11 mouse cellular contexts compared by ENCODE assay signal in genomic region chr6:95006485-95006884, GRCm38 (mm10).
"Had no signal": no experiment of that assay in that cellular context is flagged by ENCODE, and none has a peak within 500 bp of the region (broad histone marks: within the 10 kb centered on the region; RNA-seq: fewer than 3 reads in every experiment).

No protein-coding gene starts in this region.

- ATAC-seq: intestine, embryonic 15.5 days; liver, postnatal 0 days; midbrain, embryonic 15.5 days had no signal

- DNase-seq: kidney, adult 18-20 months; kidney, postnatal 10 days; kidney, postnatal 4 days; liver; liver, embryonic 13.5 days; liver, postnatal 0 days; lung, postnatal 14 days; thymus, adult 18-20 months; thymus, postnatal 25 days had no signal
